Mouse (Mus musculus) left cerebral cortex, adult 8-10 months (tissue): Measurements from ENCODE around the gene Tns1. TPM values are rescaled to one million over a fixed set of nuclear protein-coding genes. Genes with fewer than 3 reads are reported as not detected.
A peak's percentile ranks its signal among the peaks of the same experiment; 100 is the strongest.

ENCODE experiments used
- DNase-seq, 2 experiments: peaks; one replicate each; pipeline ENCODE4 v3.0.0; 2022; ENCODE audit warnings: low spot score in 2 of 2
- total RNA-seq, 4 experiments: library from RNA; stranded (reverse); gene quantifications; 2 replicates each; pipeline ENCODE4 v1.2.4; 2022

Gene Tns1
- total RNA-seq, 4 experiments from 2014 or later: 40.6 to 59.2 (median 49.2) TPM

DNA sequence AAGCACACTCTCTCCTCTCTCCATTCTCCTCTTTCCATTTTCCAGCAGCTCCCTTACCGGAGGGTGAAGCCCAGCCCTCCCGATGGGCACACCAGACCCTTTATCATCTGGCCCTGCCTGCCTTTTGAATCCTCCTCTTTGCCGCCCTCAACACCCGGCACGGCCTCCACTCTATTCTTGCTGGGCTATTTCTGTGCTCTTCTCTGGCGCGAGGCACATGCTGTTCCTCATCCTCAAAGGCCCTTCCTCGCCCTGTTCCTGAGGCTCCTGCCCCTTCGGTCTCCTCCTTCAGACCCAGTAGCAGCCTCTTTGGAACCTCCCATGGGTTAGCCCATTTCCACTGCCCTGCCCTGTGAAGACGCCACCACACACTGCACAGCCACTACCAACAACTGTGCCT, 164.5 kb downstream of the Tns1 start:
- DNase-seq: no peak

GRCm38 (mm10) chr1:73959344-73959743, 164.9 kb downstream of the Tns1 start:
- DNase-seq: no peak

- no peak for DNase-seq
Observed at GRCm38 (mm10) chr1:73958210-73958983, 165.9 kb downstream of the Tns1 start.

GRCm38 (mm10) chr1:73957428-73957827, 166.8 kb downstream of the Tns1 start:
- DNase-seq: no peak

DNA sequence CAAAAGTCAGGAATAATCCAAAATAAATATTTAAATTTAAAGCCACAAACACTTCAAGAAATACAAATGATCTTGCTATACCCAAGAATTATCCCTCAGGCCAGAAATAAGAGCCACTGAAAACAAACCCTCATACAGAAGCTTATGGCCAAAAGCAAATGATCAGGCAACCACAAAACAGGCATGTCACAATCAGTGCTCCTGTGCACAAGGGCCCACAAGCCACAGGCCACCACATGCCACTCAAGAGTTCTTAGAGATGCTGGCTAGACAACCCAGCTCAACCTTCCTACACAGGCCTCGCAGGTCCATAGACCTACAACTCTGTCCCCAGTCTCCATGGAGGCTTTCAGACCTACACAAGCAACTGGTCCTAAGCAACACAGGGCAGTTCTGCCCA, 167.9 kb downstream of the Tns1 start:
- no peak for DNase-seq

DNA sequence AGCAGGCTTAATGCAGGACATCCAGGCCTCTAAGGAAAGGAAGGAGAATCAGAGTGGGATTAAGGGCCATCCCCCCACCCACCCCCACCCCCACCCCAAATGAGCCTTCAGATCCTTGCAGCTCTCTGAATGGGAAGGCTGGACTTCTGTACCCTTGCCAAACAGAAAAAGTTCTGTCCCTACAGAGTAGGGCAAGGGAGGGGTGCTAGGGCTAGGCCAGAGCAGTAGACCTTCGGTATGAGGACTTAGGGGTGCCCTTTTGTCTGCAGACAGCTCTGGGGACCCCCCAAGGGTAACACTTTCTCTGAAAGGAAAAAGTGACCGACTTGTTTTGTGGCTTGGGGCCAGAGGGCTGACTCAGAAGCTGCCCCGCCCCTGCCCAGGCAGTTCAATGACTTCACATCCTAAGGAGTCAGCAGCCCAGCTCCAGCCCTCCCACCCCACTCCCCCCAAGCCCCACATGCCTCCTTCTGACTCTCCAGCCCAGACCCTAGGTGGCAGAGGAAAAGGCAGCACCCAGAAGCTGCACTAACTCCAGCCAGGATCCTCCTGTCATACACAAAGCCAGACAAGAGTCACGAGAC, 168.9 kb downstream of the Tns1 start:
- no peak for DNase-seq

- no peak for DNase-seq
Observed at GRCm38 (mm10) chr1:73954614-73955013, 169.6 kb downstream of the Tns1 start.

DNA sequence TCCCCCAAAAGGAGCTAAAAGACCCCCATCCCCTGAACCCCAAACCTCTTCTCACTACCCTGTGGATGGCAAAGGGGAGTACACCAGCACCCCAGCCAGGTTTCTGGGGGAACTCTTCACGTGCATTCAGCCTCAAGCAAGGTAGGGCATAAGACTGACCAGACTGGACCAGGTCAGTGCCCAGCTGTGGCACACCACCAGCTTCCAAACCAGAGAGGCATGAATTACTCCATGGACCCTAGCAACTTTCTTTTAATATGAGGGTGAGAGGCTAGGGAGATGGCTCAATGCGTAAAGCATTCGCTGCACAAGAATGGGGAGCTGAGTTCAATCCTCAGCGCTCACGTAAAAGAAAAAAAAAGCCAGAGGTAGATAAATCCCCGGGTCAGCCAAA, 170.2 kb downstream of the Tns1 start:
- no peak for DNase-seq

DNA sequence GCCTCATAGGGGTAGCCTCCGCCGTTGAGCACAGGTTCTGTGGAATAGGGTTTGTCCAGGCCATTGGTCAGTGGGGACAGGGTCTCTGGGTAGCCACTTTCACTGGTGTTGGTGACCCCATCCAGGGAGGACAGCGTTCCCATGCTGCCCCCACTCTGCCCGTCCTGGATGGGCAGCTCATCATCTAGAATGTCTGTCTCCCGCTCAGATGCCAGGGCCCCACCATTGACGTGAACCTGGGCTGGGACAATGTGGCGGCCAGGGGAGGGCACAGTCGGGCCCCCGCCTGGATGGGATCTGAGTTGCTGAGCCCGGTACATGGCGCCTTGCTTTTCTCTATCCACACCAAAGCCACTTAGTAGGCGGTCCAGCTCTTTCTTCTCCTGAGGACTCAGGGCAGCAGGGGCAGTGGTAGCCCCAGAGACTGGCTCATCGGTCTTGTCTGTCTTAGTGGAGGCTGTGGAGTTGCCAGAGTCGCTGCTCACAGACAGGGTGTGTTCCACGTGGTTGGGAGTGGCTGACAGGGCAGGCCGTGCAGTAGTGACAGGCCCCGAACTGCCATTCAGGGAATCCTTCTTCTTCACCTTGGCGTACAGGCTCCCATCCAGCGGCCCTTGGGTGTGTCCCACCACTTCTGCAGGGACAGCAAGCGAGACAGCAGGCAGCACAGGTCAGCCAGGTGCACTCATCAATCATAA, 170.8 kb downstream of the Tns1 start:
- no peak for DNase-seq

- no peak for DNase-seq
Observed at GRCm38 (mm10) chr1:73952598-73952997, 171.7 kb downstream of the Tns1 start.

GRCm38 (mm10) chr1:73951178-73951577, 173.1 kb downstream of the Tns1 start:
- DNase-seq: peak in 1 of 2 experiments; percentile 35

GRCm38 (mm10) chr1:73948757-73949156, 175.5 kb downstream of the Tns1 start:
- no peak for DNase-seq

- no peak for DNase-seq
Observed at GRCm38 (mm10) chr1:73947525-73948304, 176.5 kb downstream of the Tns1 start.

DNA sequence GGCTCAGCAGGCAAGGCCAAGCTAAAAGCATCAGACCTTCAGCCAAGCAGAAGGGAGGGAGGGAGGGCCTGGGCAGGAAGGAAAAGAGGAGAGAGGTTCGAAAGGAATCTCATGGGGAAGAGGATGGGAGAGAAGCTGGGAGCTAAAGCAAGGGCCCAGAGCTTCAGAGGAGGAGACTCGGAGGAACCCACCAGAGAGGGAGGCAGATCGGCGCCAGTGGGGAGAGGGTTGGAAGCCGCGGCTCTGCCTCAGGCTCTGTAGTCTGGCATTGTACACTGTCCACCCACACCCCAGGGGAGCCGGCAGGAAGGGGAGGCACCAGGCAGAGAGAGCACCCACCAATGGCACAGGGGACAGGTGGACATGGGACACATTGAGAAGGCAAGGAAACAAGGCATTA, 177.5 kb downstream of the Tns1 start:
- no peak for DNase-seq

- DNase-seq: peak in 1 of 2 experiments; percentile 72
Observed at GRCm38 (mm10) chr1:73944393-73944792, 179.9 kb downstream of the Tns1 start.

DNA sequence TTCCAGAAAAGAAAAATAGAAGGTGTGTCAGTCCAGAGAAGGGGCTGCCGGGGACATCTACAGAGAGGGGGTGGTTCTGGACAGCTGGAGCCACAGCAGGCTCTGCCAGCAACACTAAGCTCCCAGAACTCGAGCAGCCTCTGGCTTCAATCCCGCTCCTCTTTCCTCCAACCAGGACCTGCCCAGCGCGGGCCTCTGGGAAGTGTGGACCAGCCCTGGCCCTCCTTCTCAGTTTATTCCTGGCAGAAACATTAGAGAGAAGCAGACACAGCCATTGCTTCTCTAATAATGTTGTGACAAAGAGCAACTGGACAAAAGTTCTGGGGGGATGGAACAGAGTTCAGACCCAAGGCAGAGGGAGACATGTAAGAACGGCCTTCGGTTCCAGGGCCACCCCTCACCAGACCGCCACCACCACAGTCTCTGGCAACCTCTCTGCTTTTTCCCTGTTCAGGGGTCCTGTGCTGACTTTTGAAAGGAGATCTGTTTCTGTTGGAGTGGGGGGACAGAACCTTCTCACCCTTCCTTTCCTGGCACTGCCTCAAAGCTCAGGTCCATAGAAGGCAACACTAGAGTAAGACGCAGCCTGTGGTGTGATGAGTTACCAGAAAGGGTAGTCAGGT, 180.5 kb downstream of the Tns1 start:
- DNase-seq: peak in 1 of 2 experiments; percentile 55

GRCm38 (mm10) chr1:73943255-73943654, 181.0 kb downstream of the Tns1 start:
- no peak for DNase-seq

DNA sequence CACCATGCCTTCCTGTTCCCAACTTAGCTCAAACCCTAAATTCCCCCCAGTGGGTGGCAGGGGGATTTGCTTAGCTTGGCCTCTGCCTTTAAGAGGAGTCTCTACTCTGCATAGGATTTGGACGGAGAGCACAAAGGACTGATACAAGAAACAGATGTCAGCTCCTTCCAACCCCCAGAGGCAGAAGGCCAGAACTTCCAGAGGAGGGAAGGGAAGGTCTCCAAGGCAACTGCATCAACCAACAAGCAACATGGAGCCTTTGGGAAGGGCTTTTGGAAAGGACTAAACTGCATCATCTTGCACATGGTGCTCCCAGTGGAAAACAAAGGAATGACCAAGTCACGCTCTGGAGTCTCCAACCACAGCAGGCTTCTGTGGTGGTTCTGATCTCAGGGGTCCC, 182.0 kb downstream of the Tns1 start:
- no peak for DNase-seq

- DNase-seq: no peak
Observed at GRCm38 (mm10) chr1:73941697-73942096, 182.6 kb downstream of the Tns1 start.

DNA sequence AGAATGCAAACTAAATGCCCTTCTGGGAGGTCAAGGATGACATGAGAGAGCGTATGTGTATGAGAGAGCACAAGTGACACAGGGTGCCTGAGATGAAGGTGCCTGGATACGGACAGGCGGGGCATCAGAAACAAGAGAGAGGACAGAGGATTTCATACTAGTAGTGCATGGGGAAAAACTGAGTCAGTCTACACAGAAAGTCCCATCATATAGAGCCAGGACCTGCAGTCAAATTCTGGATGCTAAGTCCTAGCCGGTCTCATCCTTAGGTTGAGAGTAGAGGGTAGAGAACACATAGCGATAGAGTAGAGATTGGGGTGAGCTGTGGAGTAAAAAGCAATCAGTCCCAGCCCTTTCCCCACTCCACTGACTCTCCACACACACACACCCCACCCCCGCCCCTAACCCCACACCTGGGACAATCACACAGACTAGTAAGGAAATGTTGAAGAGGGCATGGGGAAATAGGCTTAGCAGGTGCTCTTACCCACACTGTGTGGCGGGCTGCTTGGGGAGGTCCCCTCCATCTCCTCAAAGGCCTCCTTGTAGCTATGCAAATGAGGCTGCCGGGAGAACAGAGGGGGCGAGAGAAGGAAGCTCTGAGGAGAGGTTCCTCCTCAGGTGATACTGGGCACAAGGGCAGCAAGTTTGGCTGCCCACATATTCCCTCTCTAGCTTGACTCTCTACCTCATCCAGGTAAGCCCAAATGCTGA, 183.6 kb downstream of the Tns1 start:
- no peak for DNase-seq

GRCm38 (mm10) chr1:73938597-73938996, 185.7 kb downstream of the Tns1 start:
- DNase-seq: no peak
